Mouse (Mus musculus) erythroblast, adult 5-6 weeks (primary cell): ENCODE measurements around the gene Zfp423. TPM values are rescaled to one million over a fixed set of nuclear protein-coding genes. Genes with fewer than 3 reads are reported as not detected.

ENCODE experiments used
- ATAC-seq: replicated peaks from 2 replicates; pipeline ENCODE4 v1.8.0; 2016; ENCODE audit warnings: moderate number of reproducible peaks, mild to moderate bottlenecking, moderate TSS enrichment, inconsistent platforms; ENCODE audit not compliant: poor library complexity, low FRiP score, severe bottlenecking
- total RNA-seq, 2 experiments: library from RNA; stranded (forward) in 1 of 2; stranded (reverse) in 1 of 2; fragments of 150-400 nt in 1 of 2; fragments of 200-764, 138-1000 nt in 1 of 2; gene quantifications; 2 replicates each; pipeline versions ENCODE4 v1.2.3 to v1.2.4; 2015 to 2017; ENCODE audit warnings: low replicate concordance in 2 of 2

Zfp423 gene
- not detected in 2 replicates for total RNA-seq (2015; ENCODE audit: low replicate concordance)
- 3.2 TPM in 1 of 2 replicates, not detected in the other for total RNA-seq (2017; ENCODE audit: low replicate concordance)

DNA sequence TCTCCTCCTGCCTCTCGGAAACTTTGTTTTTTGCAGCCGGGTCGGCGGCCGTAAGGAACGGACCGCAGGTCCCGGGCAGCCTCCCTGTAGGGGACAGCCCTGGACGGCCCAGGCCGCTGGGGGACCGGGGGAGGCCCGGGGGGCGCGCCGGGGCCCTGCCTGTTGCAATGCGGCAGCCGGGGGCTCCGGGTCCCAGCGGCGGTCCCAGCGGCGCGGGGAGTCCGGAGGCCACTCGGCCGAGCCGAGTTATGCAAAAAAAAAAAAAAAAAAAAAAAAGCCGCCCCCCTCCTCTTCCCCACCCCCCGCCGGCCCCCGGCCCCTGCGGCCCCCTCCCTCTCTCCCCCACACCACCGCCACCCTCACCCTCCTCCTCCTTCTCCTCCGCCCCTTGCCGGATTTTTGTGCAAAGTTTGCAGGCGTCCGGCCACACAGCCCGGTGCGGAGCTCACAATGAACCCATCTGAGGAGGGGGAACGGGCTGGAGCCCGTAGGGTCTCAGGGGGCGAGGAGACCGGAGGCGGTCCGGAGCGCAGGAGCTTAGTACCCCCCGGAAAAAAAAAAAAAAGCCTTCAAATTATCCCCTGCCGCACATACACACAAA, at the start of gene Zfp423:
Zfp423 (minus strand) TSS at position 276 of the 601 bp plus-strand sequence.
- no peak for ATAC-seq

DNA sequence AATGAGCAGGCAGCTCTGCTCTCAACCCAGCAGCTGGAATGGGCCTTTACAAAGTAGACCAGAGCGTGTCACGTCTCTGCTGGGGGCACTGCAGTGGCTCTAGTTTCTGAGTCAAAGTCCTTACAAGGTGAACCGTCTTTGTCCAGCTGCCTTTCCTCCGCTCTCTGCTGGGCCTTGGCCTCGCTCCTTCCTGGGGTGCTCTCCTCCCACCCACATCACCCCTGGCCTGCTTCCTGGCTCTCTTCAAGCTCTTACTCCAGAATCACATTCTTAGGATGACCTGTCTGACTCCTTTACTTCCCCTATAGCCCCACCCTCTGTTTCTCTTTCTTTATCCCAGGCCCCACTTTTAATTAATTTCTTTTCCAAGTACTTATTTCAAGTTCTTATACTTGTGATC, 47.4 kb upstream of the Zfp423 start:
- no peak for ATAC-seq

DNA sequence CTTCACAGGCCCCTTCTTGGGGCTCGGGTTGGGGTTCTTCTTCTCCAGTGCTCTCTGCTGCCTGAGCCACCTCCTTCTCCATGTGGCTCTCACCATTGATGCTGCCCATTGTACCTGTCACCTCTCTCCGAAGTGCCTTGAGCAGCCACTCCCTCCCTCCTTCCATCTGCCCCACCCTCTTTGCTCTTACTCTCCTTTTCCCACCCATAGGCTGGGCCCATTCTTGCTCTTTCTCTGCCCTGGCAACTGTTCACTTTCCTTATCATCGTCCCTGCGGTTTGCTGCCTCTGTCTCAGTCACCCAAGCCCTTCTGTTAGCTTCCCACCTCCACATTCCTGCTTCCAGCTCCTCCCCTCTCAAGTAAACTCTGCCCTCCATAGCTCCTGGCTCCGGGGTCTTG, 25.4 kb upstream of the Zfp423 start:
- no peak for ATAC-seq

DNA sequence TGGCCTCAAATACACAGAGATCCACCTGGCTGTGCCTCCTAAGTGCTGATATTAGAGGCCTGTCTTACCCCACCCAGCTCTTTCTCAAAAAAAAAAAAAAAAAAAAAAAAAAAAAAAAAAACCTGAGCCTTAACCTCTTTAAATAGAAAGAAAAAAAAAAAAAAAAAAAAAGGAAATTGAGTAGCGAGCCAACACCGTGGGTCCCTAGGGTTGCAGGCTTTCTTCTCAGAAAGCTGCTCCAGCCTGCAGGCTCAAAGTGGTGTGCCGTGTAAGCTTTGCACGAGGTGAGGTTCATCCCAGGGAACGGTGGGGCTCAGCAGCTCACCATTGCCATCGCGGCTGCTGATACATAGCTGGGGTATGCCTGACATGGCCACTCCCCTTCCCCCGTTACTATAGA, 24.6 kb upstream of the Zfp423 start:
- ATAC-seq: no peak

GRCm38 (mm10) chr8:87982936-87983335, 23.5 kb upstream of the Zfp423 start:
- ATAC-seq: no peak

- ATAC-seq: no peak
These were observed 16.0 kb upstream of the Zfp423 start for GRCm38 (mm10) chr8:87975466-87975809.

DNA sequence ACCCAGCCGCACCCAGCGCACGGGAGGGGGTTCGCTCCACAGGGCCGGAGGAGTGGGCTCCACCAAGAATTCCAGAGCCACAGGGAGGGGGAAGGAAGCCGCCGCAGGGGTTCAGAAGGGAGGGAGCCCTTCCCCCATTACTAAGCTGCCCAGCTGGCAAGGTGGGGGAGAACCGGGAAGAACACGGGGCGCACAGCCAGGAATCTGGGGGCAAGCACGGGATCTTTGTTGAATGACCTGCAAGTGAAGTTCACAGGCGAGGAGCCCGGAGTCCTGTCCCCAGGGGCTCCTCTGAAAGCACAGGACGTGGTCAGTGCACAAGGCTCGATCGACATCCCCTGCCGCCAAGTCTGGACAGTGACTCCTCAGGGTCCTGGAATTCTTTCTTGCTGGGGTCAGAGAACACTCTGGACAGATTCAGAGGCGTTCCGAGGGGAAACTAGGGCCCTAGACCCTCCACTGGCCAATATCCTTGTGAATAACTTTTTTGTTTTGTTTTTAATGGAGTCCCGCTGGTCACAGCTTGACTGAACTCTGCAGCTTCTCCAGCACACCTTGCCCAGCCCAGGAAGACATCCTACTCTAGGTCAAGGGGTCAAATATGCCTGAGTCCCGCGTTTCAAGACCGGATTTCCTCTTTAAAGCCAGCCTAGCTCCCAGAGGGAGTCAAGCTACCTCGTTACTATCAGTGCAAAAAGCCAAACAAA, 15.5 kb upstream of the Zfp423 start:
- no peak for ATAC-seq

- ATAC-seq: no peak
These were observed 14.8 kb upstream of the Zfp423 start for GRCm38 (mm10) chr8:87974122-87974758.

DNA sequence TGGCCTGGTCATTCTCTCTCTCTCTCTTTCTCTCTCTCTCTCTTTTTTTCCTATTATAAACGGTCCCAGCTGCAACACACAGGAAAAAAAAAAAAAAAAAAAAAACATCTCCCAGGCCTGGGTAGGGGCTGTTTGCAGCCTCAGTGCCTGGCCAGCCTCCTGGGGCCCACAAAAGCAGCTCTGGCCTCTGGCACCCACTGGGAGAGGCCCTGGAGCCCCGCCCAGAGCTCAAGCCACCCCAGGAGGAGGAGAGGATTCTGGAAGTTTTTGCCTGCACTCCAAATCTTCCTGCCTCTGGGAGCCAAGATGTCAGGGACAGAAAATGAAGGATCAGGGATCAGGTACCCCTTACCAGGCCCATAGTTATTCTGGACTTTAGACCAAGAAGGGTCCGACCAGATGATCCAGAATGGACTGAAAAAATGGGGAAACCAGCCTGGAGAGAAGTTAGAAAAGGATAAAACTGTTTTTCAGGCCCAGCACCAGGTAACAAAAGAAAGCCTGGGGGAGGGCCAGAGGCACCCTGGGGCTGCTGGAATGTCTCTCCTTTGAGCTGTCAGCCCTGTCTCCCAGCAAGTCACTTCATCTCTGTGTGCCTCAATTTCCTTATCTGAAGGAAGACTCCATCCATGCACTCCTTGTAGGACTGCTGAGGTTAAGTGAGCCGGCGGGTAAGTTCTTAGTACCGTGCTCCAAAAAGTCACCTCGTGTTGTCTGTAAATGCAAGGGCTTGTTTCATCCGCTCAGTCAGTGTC, 8.6 kb upstream of the Zfp423 start:
- no peak for ATAC-seq

- ATAC-seq: no peak
These were observed 7.8 kb upstream of the Zfp423 start for GRCm38 (mm10) chr8:87967057-87967820.

- ATAC-seq: no peak
These were observed 3.3 kb upstream of the Zfp423 start for GRCm38 (mm10) chr8:87962514-87963225.

GRCm38 (mm10) chr8:87961680-87962513, 2.5 kb upstream of the Zfp423 start:
- no peak for ATAC-seq

- no peak for ATAC-seq
These were observed 1.7 kb upstream of the Zfp423 start for GRCm38 (mm10) chr8:87961108-87961507.

DNA sequence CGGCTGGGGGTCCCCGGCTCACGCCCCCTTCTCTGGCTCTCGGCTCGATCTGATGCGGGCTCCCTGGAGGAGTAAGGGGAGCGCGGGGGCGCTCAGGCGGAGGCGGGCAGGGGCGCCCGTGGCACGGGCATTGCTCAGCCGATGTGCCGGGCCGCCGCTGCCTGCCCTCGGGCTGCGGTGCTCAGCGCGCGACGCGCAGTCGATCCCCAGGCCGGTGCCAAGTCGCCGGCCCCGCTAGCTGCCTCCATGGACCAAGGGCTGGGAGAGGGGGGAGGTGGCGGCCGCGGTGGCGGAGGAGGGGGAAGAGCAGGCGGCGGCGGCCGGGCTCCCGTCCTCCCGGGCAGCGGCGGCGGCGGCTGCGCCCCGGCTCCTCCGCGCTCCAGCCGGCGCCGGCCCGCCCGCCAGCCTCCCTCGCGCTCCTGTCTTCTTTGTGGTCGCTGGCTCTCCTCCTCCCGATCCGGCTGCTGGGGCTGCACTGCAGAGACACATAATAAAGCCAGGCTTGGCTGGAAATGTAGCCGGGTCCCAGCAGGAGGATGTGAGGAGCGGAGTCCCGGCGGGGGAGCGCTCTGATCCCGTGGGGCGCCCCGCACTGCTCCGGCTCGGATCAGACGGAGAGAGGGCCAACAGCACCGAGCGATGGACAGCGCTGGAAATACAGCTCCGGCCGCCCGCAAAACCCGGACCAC, 810 bp upstream of the Zfp423 start:
- no peak for ATAC-seq

GRCm38 (mm10) chr8:87958451-87959319, 710 bp downstream of the Zfp423 start:
- ATAC-seq: no peak

DNA sequence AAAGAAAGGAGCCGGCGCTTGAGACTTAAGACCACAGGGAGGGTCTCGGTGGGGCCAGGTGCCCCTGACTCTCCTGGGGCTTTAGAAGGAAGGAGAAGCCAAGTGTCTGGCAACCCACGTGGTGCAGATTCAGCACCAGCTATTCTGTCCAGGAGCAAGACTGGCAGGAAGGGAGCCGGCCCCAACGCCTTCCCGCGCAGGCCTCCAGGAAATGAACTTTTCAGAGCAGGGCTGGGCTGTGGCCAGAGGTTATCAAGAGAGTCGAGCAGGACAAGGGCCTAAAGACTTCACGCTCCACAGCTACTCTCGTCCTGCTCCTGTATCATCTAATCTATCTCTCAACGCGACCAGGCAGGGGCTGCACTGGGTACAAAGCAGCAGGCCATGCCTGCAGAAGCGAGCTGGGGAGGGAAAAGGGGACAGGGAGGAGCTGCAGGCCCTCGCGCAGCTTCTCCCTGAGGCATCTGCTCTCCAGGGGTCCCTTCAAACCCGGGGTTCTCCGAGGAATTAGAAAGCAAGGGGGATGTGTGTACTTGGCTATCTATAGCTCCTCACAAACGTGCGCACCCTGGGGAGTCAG, 1.4 kb downstream of the Zfp423 start:
- no peak for ATAC-seq
